Mouse (Mus musculus): ENCODE data around the gene Sik1.

- no peak for TF ChIP-seq CTCF (IDR thresholded peaks at IDR 0.05; ENCODE audit: control insufficient read depth, insufficient read depth, insufficient read length)
- no peak for TF ChIP-seq MAX (IDR thresholded peaks at IDR 0.05)
Measured at GRCm38 (mm10) chr17:31805585-31805984, 50.0 kb downstream of the Sik1 start.
